Mouse (Mus musculus) brain, adult 2 months (tissue): ENCODE measurements around the gene Crhr1.

Source experiments
- DNase-seq: peaks from one replicate; pipeline ENCODE4 v3.0.0; 2011; ENCODE audit warnings: low read depth, low spot score

The Crhr1 gene

DNA sequence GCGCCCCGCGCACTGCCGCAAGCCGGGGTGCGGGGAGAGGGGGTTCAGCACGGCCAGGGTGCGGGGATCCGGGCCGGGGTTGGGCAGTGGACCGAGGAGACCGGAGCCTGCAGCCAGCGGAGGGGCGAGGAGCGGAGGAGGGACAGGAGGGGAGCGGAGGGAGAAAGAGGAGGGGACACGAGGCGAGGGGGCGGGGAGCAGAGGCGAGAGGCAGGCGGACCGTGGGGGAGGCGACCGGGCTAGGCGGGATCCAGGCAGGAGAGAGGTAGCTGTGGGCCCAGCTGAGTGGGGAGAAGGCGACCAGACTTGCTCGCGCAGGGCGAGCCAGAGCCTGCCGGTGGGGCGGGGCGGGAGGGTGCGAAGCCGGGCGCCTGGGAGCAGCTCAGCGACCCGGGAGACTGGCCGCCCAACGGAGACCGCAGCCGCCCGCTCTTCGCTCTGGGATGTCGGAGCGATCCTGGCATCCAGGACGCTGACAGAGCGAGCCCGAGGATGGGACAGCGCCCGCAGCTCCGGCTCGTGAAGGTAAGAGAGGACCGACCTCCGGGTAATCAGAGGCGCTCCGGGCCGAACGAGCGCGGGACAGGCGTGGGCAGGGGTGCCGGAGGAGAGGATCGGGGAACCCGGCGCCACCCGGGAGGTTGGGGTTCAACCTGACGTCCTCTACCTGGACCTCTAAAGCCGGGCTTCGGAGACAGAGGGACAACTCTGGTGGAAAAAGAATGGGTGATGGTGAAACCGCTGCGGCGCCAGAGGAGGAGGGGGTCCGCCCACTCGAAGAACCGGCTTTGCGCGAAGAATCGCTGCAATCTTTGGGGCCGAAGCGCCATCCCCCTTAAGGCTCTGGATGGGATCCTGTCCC, at the start of gene Crhr1:
Crhr1 (plus strand) TSS at position 276 of the 862 bp plus-strand sequence.
- peak; percentile 92 for DNase-seq

DNA sequence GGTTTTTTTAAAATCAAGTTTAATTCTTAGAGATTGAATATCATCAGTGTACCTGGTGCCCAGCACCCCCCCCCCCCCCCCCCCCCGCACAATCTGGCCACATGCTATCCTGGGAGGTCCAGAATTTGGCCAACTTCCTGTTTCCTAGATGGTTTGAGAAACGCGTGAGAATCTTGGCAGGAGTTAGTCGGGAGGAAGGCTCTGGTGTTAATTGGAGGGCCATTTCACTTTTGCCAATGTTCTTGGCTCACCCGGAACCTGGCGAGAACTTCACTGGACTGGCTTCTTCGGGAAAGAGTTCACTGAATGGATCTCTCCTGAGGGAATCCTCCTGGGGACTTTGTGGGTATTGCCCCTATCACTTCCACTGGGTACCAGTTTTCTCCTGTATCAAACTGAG, 49.4 kb upstream of the Crhr1 start:
- DNase-seq, result peak; percentile 64

DNA sequence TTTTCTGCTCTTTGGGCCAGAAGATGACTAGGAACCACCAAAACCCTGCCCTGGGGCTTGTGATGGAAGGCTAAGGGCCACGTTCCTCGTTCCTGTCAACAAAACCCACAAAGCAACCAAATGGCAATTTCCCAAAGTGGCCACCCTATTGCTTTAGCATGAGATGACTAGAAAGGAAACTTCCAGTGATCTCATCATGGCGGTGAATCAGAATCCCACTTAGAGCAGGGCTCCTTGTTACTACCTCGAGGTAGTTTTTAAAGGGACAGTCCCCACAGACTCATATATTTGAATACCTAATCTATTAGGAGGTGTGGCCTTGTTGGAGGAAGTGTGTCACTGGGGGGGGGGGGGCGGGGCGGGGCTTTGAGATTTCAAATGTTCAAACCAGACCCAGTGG, 48.9 kb upstream of the Crhr1 start:
- DNase-seq, result no peak

DNA sequence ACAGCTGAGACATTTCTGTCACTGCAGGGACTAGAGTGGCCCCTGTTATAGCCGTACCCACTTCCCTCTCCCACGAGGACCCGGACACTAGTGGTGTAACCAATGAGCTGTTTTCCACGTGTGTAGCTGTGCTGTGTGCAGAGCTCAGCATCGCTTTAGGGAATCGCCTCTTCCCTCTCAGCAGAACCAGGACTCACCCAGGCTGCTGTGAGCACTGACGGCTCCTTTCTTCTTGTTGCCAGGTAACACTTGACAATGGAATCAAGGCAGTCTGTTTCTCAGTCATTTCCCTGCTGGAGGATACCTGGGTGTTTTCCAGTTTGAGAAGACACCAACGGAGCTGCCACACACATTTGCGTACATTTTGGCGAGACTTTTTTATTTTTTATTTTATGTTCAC, 44.1 kb upstream of the Crhr1 start:
- DNase-seq, result peak; percentile 59

DNA sequence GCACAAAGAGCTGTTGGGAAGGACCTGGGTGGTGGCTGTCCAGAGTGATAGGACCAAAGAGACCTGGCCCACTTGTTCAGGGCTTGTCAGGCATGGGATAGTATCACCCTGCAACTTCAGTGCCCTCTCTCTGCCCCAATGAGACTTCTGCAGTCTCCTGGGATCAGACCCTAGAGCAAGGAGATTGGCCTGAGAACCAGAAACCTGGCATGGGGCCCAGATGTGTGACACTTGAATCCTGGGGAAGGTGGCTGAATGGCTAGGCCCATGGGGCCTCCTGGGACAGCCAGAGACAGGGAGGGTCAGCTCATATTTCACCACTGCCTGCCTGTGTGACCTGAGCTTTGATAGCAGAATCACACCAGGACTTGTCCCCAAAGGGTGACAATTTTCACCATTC, 41.9 kb upstream of the Crhr1 start:
- no peak for DNase-seq

DNA sequence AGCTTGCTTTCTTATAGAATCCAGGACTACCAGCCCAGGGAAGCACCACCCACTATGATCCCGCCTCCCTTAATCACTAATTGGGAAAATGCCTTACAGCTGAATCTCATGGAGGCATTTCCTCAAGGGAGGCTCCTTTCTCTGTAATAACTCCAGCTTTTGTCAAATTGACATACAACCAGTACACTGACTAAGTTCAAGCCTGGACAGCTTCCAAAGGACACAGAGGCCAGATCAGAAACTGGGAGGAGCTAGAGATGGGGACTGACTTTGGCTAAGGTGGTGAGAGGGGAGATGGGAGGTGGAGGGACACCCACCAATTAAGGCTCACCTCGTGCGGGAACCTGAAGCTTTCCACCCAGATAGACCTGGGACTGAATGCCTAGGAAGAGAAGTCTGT, 37.5 kb upstream of the Crhr1 start:
- no peak for DNase-seq

DNA sequence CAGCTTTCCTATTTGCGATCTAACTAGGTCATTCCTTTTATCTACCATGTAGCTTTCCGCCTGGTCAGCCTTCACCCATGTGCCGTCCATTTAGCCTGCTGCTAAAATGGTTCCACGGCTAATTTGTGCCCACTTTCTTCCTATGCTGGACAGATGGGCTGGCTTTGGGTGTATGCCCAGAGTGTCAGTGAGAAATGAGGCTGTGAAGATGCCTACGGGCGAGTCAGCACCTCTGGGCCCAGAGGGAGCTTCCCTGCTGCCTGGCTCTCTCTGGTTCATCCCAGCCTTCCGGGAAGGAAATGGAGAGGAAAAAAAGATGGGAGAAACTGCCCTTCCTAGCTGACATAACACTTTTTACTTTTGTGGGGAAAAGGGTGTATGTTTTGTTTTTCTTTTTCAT, 36.1 kb upstream of the Crhr1 start:
- peak; percentile 37 for DNase-seq

DNA sequence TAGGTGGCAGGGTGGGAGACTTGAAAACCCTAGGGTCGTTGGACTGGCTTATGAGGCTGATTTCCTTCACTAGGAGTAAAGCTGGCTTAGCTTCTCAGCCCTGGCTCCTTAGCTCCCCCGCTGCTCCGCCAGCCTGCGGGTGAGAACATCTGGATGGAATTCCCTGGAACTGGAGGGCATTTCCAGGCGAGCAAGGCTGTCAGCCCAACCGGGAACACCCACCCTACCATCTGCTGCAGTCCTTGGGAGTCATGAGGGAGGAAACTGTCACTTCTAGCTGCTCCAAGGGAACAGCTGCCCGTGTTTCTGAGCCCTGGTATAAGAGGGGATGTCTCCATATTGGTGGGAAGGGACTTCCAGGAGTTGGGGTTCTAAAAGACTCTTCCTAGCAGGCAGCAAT, 33.1 kb upstream of the Crhr1 start:
- DNase-seq, result peak; percentile 89

DNA sequence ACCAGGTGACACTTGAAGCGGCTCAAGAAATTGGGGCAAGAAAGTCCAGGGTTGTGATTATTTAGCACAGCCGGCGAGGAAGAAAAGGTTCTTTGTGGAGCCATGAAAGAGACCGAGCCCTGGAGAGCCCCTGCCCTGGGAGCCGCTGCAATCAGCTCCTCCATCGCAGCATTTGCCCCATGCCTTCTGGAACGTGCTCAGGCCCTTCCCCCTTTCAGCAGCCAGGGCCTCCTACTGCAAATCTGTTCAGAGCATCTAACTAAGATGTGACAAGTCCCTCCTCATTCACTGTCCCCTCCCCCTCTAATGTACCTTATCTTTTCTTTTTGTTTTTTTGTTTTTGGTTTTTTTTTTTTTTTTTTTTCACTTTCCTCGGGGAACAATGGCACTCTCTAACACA, 30.0 kb upstream of the Crhr1 start:
- no peak for DNase-seq

DNA sequence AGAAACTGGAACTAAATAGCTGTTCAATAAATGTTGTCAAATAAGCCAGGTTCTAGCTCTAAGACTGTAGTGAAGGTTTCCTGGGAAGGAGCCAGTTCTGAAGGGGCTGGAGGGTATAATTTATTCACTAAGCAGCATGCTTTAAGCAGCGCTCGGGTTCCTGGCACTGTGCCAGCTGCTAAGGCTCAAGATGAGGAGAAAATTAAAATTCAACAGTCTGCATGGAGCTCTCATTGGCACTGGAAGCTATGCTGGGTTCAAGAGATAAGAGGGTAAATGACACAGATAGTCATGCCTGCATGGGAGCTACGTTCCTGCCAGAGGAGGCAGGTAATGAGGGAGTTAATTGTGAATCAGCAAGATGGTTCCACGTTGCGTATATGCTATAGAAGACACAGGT, 26.3 kb upstream of the Crhr1 start:
- DNase-seq, result peak; percentile 85

DNA sequence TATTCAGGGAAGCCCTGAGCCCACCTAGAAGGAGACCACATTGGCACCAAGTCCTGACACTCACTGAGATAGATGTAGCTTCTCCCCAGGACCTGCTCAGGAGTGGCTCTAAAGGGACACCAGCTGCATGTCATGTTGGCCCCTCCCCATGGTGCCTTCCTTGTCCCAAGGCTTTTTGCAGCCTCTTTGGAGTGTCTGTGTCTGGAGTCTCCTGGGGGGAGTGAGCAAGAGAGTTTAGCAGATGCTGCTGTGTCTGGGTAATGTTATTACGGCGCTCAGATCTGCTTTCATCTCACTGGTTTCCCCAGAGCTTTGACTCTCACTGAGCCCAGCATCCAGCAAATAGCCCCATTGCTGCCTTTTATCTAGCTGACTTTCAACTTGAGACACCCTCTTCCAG, 25.7 kb upstream of the Crhr1 start:
- no peak for DNase-seq

DNA sequence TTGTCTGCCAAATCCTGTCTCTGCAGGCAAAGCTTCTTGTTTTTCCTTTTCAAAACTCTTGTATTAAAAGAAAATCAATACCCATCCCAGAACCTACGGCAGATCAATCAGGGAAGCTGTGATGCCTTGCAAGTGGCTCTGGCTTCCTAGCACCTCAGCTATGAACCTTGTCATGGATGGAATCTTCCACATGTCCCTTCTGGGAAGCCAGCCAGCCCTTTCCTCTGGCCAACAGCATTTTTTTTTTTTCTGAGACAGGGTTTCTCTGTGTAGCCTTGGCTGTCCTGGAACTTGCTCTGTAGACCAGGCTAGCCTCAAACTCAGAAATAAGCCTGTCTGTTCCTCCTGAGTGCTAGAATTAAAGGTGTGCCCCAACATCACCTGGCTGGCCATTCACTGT, 22.3 kb upstream of the Crhr1 start:
- DNase-seq, result peak; percentile 67

DNA sequence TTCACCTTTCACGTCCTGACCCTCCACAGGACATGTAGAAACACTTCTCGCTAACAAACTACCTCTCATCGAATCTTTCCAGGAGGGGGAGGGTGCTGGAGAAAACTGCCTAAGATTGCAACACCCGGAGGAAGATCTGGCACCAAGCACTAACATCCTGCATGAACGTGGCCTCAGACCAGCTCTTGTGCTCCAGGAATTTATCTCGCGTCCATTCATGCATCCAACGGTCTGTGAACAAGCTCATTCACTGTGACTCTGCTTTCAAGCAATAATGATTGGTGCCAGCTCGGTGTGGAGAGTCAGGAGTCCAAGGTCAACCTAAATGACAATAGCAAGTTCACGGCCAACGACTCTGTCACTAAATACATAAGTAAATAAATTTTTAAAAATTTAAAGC, 20.8 kb upstream of the Crhr1 start:
- DNase-seq, result no peak

DNA sequence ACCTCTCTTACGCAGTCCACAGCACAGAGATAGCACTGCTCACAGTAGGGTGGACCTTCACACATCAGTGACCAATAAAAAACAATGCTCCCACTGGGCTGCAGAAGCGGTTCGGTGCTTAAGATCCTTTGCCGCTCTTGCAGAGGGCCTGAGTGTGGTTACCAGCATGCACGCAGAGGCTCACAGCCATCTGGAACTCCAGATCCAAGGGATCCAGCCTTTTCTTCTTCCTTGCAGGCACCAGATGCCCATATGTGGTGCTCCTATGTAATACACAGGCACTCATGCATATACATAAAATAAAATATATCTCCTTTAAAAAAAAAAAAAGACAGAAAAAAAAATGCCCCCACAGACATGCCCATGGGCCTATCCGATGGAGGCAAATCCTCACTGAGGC, 19.0 kb upstream of the Crhr1 start:
- DNase-seq, result peak; percentile 59

DNA sequence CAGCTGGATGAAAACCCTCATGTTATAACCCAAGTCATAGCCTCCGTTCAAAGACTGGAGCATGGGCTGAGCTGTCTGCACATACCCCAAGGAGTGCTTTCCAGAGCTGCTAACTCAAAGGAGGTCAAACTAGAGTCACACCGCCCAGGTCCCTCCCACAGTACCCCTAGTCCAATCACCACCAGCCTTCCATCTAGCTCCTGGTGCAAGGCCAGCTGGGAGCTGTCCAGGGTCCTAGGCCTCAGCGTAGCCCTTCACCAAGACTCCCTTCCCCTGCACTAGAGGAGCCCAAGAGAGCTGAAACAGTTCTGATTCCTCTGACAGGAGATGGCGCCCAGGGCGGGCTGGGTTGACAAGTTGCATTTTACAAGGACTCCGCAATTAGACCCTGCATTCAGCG, 18.0 kb upstream of the Crhr1 start:
- no peak for DNase-seq

DNA sequence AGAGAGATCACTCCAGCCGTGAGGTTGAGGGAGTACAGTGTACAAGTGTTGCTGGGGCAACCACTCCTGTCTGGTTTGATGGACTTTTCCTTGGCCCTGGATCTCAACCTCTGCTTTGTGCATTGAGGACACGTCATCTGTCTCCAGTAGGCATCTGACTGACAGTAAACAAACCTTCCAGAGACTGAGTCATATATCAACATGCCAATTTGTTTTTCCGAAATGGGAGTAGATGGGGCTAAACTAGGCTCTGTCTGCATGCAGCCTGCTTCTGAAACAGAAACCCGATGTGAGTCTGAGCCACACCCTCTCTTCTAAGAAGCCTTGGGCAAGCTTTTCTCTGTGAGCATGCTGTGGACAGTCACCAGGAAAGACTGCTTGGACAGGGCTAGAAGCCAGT, 14.3 kb upstream of the Crhr1 start:
- peak; percentile 36 for DNase-seq

DNA sequence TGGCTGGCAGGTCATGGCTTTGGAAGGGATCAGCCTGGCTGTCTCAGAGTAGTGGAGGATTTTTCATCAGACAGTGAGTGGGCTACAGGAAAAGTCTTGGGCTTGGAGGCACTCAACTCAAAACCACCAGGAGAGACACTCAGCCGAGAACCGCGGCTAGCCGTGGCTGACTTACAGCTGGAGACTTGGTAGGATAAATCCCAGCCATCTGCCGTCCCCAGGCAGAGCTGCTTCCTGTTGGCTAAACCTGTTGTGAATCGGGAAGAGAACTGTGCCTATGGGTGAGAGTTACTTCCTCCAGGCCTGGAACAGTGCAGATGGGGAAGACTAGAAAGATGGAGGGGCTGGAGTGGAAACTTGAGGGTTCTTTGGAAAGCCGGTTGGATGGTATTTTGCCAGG, 9.7 kb upstream of the Crhr1 start:
- DNase-seq, result peak; percentile 80

DNA sequence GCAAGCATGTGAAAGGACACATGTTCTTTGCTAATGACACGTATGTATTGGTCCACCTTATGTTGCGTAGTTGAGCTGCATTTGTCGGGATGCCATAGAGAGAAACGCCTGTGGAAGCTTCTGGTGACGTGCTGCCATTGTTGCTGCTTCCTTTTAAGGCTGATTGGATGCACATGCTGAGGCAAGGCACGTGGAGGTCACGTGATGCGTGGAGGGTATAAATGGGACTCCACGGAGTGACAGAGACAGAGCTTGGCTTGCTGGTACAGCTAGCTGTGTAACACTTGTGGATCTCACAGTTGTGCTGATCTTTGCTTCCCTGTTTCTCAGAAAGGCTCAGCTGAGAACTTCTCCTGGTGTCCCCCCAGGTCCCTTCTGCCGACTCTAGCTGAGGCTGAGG, 9.2 kb upstream of the Crhr1 start:
- no peak for DNase-seq

DNA sequence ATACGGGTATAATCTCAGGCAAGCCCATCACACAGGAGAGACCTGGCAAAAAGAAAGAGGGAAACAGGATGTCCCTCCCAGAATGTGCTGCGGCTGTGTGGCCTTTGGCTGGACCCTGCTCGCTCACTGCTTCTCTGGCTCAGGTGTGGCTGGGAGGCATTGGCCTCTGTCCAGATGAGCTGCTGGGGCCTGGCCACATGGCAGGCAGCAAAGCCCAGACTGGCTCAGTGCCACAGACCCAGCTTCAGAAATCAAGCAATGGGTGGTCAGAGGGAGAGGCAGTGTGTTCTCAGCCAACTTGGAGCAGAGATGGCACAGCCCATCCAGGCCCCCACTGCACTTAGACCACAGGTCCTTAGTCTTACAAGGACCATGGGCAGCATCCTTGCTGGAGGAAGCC, 8.1 kb upstream of the Crhr1 start:
- DNase-seq, result peak; percentile 87

DNA sequence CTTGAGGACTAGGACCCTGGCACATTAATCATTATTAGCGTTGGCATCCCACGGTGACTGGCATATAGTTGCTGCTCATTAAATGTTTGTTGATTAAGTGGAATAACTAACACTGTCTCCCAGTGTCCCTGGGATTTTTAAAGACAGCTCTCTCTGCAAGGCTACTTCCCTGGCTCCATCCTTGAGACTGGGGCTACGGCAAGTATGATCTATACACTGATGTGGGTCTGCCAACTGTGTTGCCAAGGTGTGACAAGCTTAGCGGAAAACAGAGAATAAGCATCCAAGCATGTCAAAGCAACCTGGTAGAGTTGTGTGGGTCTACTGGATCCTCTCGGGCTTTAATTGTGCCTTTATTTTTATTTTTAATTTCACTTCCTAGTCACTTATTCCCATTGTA, 3.2 kb upstream of the Crhr1 start:
- peak; percentile 43 for DNase-seq

DNA sequence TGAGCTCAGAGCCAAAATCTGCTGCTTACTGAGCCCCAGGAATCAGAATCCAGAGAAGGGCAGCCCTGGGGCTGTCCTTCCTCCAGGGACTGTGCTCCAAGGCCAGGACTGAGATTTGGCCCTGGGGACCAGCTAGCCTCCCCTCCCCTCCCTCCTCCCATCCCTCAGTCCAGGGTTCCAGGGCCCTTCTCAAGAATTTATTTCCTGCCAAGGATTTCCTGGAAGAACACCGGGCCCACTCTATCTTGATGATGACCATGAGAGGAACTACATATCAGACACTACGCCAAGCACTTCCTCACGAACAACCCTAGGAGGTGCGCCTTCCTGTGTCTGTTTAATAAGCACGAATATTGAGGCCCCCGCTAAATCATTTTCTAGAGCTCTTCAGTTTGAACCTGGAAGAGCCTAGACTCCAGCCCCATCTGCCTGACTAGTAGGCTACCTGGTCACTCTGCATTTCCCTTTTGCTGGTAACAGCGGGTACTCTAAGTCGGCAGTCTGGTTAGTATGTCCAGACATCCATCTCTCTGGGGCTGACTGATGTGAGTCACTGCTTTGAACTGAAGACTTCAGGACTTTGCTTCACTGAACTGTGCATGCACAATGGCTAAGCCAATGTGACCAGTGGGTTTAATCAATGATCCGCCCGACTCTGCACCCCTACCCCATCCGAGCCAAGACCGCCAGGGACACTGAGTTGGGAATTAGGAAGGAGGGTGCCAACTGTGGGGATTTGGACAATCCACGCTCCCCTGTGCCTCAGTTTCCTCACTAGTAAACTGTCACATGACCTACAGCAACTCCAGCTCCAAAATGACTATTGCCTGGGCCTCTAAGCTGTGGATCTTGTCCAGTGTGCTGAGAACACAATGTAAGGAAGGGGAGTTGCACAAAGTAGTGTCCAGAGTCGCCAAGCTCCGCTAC, 1.7 kb upstream of the Crhr1 start:
- no peak for DNase-seq

DNA sequence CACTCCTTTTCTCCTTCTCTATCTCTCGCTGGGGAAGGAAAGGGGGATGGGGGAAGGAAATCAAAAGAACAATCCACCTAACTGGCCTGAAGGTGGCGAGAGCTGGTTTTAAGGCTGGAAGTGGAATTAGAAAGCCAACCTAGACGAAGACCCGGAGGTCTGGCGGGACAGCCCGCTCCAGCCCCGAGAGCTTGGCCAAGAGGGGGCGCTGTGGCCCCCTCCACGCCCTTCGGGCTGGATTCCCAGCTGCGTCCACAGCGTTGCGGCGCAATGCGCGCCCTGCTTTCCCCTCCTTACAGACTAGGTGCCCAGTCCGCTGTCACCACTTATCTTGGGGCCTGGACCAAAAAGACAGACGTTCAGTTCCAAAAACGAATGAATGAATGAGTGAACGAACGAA, 899 bp upstream of the Crhr1 start:
- DNase-seq, result peak; percentile 94
